Comparison of ENCODE assay signal across 9 mouse cellular contexts in genomic region chr6:91410168-91410780, GRCm38 (mm10). TPM values are rescaled to one million over a fixed set of nuclear protein-coding genes. Genes with fewer than 3 reads are reported as not detected.
DNase-seq lines count a peak whose midpoint lies in the region; ATAC-seq lines count a peak whose summit lies in the region.
"Had no signal": no experiment of that assay in that cellular context is flagged by ENCODE, and none has a peak within 500 bp of the region (broad histone marks: within the 10 kb centered on the region; RNA-seq: fewer than 3 reads in every experiment).

No protein-coding gene starts in this region.

- H3K27ac ChIP-seq in heart, embryonic 13.5 days (replicated peaks), result no peak overlapping the region
- peak overlapping the region; percentile 90 for H3K27ac ChIP-seq in forebrain, embryonic 15.5 days (replicated peaks)
- peak overlapping the region; percentile 70; the same call in 1 of the 2 replicates for H3K27ac ChIP-seq in midbrain, embryonic 12.5 days (replicated peaks)

- DNase-seq in heart, postnatal 10 days, result no peak
- DNase-seq in brain, adult 2 months (ENCODE audit: low read depth, low spot score), result peak; percentile 39
- no peak for DNase-seq in c-Kit-positive CD71-positive TER-119-positive erythroid progenitor cells, embryonic 14.5 days (ENCODE audit: low spot score)
- DNase-seq in adipocyte (ENCODE audit: low spot score), result no peak

- H3K4me3 ChIP-seq in heart, embryonic 13.5 days, result peak overlapping the region; percentile 58
- peak overlapping the region; percentile 93 for H3K4me3 ChIP-seq in forebrain, embryonic 15.5 days
- peak overlapping the region; percentile 66 for H3K4me3 ChIP-seq in midbrain, embryonic 12.5 days
- H3K4me3 ChIP-seq: myocyte had no signal

- WGBS in heart, embryonic 13.5 days, result 2% methylated on average over 26 of the region's 26 CpGs
- WGBS in forebrain, embryonic 15.5 days, result 0% methylated on average over 26 of the region's 26 CpGs
- 1% methylated on average over 26 of the region's 26 CpGs for WGBS in midbrain, embryonic 12.5 days

- peaks cover 99% of the 10 kb centered on the region for H3K27me3 ChIP-seq in heart, embryonic 13.5 days (replicated peaks)
- 0 out of 2 replicates have a peak, but pooled peaks cover 3% of the 10 kb centered on the region for H3K27me3 ChIP-seq in forebrain, embryonic 15.5 days
- H3K27me3 ChIP-seq in midbrain, embryonic 12.5 days, result peaks cover 70% of the 10 kb centered on the region

- peaks cover 19% of the 10 kb centered on the region for H3K4me1 ChIP-seq in heart, embryonic 13.5 days
- peaks cover 31% of the 10 kb centered on the region for H3K4me1 ChIP-seq in forebrain, embryonic 15.5 days
- H3K4me1 ChIP-seq in midbrain, embryonic 12.5 days, result peaks cover 28% of the 10 kb centered on the region

- peak overlapping the region; percentile 90 for H3K4me2 ChIP-seq in heart, embryonic 13.5 days
- peak overlapping the region; percentile 91 for H3K4me2 ChIP-seq in forebrain, embryonic 15.5 days (replicated peaks)
- H3K4me2 ChIP-seq in midbrain, embryonic 12.5 days (replicated peaks), result peak overlapping the region; percentile 89

- intact Hi-C loops in heart, postnatal 10 days (cut with DNase I), result loop anchor here (5.0 kb wide), 1 partner anchor 243 kb away; no protein-coding TSS in a partner anchor

- no peaks in the 10 kb centered on the region for H3K9me3 ChIP-seq in heart, embryonic 13.5 days
- no peaks in the 10 kb centered on the region for H3K9me3 ChIP-seq in forebrain, embryonic 15.5 days
- H3K9me3 ChIP-seq in midbrain, embryonic 12.5 days, result no peaks in the 10 kb centered on the region

- no peak overlapping the region for H3K9ac ChIP-seq in heart, embryonic 13.5 days
- H3K9ac ChIP-seq in forebrain, embryonic 15.5 days (replicated peaks), result peak overlapping the region; percentile 83
- peak overlapping the region; percentile 71 for H3K9ac ChIP-seq in midbrain, embryonic 12.5 days (replicated peaks)

- ATAC-seq in heart, embryonic 13.5 days (ENCODE audit: extremely low read depth, insufficient number of reproducible peaks, low FRiP score, low TSS enrichment), result no peak
- ATAC-seq in forebrain, embryonic 15.5 days (replicated peaks), result peak; percentile 36
- ATAC-seq in midbrain, embryonic 12.5 days (ENCODE audit: low FRiP score, low read depth), result no peak
- ATAC-seq in erythroblast, adult 5-6 weeks (replicated peaks; ENCODE audit: low FRiP score, poor library complexity, severe bottlenecking), result no peak

- no peaks in the 10 kb centered on the region for H3K36me3 ChIP-seq in heart, embryonic 13.5 days
- peaks cover 19% of the 10 kb centered on the region for H3K36me3 ChIP-seq in forebrain, embryonic 15.5 days
- peaks cover 22% of the 10 kb centered on the region for H3K36me3 ChIP-seq in midbrain, embryonic 12.5 days

RNA-seq across cellular contexts. Expression of gene Wnt7a, which starts 0.9 kb away (rescaled TPM):
- polyA plus RNA-seq in heart, embryonic 13.5 days (2015; fragmentation: Nextera tagmentation; extraction: Ambion mirVana), result 0.06 and 0.13 TPM in 2 replicates
- under 1 TPM in 1 of 2 experiments, not detected in 1; 0.45 TPM for total RNA-seq in heart, postnatal 10 days (2021)
- 22.3 and 24.4 TPM in 2 replicates for polyA plus RNA-seq in forebrain, embryonic 15.5 days (2015; fragmentation: Nextera tagmentation; extraction: Ambion mirVana)
- 10.3 and 16.4 TPM in 2 replicates for polyA plus RNA-seq in midbrain, embryonic 12.5 days (2016; fragmentation: Nextera tagmentation; extraction: Ambion mirVana)
- total RNA-seq in erythroblast, adult 5-6 weeks (2015; ENCODE audit: low replicate concordance), result not detected in 2 replicates
- not detected in 2 replicates for total RNA-seq in erythroblast, adult 5-6 weeks (2017; ENCODE audit: low replicate concordance)
- polyA plus RNA-seq: myocyte had no signal

Comparison
In these comparisons a context has a peak if more than half of its experiments do, and no peak if none do; other contexts are left out.
1. RNA of gene Wnt7a, which starts 0.9 kb away (polyA plus RNA-seq): 22.3 to 24.4 TPM in forebrain, embryonic 15.5 days and 10.3 to 16.4 TPM in midbrain, embryonic 12.5 days; 0.06 to 0.13 TPM in heart, embryonic 13.5 days; every median in the first group is over 10 times any median in the second.
2. Peak in every context shown above with its lines, with median percentiles within 50 percentile points of each other: H3K4me2 ChIP-seq and H3K4me3 ChIP-seq.